Mouse (Mus musculus) liver, adult 2 months (tissue): ENCODE measurements around the gene Jaml.

ENCODE experiments used
- CTCF ChIP-seq: fragments of 200-500 bp; IDR thresholded peaks from 2 replicates; pipeline ENCODE4 v1.5.1; 2011; ENCODE audit warnings: low read depth, low read length, control low read depth
- POLR2A ChIP-seq: fragments of 200-500 bp; IDR thresholded peaks from 2 replicates; pipeline ENCODE4 v1.6.1; 2011; ENCODE audit warnings: low read length, control low read depth; ENCODE audit not compliant: insufficient read depth; ENCODE audit errors: extremely low read depth

GRCm38 (mm10) chr9:45098426-45098825, 19.4 kb downstream of the Jaml start:
- TF ChIP-seq CTCF (no peak), POLR2A (no peak)
